Mouse (Mus musculus) layer of hippocampus, adult 9-10 months (tissue): Measurements from ENCODE around the gene Hacd2.

ENCODE experiments used
- DNase-seq: peaks from one replicate; pipeline ENCODE4 v3.0.0; 2022; ENCODE audit warnings: low spot score

Gene Hacd2

DNA sequence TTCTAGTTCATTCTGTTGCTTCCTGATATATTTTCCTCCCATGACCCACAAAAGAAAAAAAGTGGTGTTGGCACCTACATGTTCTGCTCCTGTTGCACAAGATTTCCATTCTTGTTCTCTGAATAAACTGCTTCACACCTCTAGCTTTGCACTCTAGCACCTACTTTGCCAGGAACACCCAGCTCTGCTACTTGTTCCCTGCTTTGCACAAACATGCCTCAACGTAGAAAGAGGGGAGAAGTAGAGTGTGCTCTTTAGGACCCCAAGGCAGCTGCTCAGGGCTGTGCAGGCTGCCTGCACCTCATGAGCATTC lies 32.9 kb downstream of the Hacd2 start:
- no peak for DNase-seq

DNA sequence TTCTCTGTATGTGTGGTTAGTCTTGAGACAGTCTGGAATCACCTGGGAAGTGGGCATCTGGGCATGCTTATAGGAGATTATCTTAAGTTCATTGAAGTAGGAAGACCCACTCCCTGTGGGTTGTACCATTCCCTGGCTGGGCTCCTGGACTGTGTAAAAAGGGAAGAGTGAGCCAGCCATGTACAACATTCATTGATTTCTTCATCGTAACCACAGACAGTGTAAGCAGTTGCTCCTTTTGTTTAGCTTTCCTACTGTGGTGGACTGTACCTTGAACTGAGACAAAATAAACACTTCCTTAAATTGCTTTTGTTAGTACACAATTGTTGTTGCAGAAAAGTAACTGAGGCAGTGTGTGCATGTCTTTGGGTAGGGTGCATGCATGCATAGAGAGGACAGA lies 33.6 kb downstream of the Hacd2 start:
- no peak for DNase-seq

- peak; percentile 63 for DNase-seq
These were observed 34.1 kb downstream of the Hacd2 start for GRCm38 (mm10) chr16:35056306-35056705.

GRCm38 (mm10) chr16:35056786-35057185 lies 34.6 kb downstream of the Hacd2 start:
- DNase-seq, result no peak

DNA sequence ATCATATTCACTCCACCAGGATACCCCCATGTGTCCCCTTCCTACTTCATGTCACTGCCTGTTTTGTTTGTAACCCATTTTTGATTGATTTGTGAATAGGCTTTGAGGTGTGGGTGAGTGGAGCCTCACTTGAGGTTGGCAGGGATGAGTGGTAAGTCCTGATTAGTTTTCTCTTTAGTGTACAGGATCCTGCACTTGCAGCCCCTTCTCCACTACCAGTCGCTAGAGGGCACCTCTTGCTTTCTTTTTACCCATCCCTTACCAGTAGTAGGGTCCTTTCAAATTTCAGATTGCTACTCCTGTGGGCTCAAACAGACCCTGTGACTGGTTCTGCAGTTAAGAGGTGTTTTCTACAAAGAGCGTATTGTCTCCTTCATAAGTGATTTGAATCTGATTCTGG lies 38.8 kb downstream of the Hacd2 start:
- no peak for DNase-seq

- no peak for DNase-seq
These were observed 43.5 kb downstream of the Hacd2 start for GRCm38 (mm10) chr16:35065724-35066123.

GRCm38 (mm10) chr16:35067095-35067494 lies 44.9 kb downstream of the Hacd2 start:
- no peak for DNase-seq

GRCm38 (mm10) chr16:35067631-35068030 lies 45.4 kb downstream of the Hacd2 start:
- no peak for DNase-seq

GRCm38 (mm10) chr16:35068886-35069285 lies 46.7 kb downstream of the Hacd2 start:
- DNase-seq, result no peak

GRCm38 (mm10) chr16:35074436-35074835 lies 52.2 kb downstream of the Hacd2 start:
- no peak for DNase-seq

- DNase-seq, result no peak
These were observed 53.4 kb downstream of the Hacd2 start for GRCm38 (mm10) chr16:35075643-35076042.

- DNase-seq, result no peak
These were observed 71.3 kb downstream of the Hacd2 start for GRCm38 (mm10) chr16:35093500-35093899.

DNA sequence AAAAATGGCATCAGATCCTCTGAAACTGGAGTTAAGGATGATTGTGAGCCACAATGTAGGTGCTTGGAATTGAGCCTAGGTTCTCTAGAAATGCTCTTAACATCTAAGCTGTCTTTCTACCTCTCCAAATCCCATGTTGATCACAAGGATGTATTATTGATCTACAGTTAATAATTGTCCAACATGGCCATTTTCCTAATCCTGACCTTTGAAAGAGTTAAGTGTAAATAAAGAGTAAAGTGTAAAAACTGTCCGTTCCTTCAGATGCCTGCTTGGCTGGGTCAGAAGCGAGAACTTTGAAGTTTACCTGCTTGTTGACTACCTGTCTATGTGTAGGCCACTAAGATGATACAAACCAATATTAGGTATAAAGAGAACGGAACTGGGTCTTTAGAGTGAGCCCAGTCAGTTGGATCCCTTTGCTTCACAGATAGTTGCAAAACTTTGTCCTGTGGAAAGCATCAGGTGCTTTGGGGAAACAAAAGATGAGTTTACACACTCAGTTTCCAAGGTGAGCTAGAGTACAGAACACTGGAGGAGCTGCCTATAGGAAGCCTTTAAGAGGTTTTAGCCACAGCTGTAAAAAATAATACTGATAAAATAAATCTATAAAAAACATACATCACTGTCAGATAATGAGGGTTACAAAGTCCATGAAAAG lies 75.8 kb downstream of the Hacd2 start:
- DNase-seq, result no peak

DNA sequence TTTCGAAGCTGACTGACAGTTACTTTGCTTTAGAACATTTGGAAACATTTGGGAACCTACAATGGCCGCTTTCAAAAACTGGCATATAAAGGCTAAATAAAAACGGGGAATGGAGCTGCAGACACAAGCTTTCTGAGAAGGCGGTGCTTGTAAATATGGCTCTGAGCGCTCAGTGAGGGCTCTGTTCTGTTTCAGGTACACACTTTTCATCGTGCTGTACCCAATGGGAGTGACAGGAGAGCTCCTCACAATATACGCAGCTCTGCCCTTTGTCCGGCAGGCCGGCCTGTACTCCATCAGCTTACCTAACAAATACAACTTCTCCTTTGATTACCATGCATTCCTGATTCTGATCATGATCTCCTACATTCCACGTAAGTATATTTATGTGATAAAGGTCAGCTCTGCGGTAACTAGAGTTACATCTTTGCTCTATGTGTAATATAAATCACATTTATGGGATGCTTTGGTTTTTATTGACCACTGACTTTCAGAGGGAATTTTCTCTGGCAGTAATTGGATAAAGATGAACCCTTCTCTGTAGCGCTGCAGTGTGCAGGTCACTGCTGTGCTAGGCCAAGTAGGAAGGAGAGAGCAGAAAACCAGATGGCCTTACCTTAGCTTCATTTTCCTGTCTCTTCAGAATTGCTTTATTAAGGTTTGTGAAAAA lies 79.7 kb downstream of the Hacd2 start:
- DNase-seq, result no peak

- DNase-seq, result no peak
These were observed 80.8 kb downstream of the Hacd2 start for GRCm38 (mm10) chr16:35102866-35103620.

DNA sequence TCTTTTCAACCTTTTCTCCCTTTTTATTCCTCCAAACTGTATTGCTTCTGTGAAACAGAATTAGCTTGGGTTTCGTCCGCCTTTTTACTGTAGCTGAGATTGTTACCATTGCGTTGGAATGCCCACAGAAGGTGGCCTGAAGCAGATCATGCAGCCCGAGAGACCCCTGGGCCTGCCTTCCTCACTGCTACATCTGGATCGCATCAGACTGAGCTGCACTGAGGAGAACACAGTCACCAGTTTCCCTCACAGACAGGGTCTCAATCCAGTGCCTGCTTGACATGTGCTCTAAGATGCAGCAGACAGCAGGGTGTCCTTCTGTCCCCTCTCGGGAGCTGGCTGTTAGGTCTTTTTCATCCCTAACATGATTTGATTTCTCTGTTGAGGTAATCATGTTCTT lies 85.8 kb downstream of the Hacd2 start:
- DNase-seq, result no peak

- DNase-seq, result no peak
These were observed 86.9 kb downstream of the Hacd2 start for GRCm38 (mm10) chr16:35109156-35109555.

DNA sequence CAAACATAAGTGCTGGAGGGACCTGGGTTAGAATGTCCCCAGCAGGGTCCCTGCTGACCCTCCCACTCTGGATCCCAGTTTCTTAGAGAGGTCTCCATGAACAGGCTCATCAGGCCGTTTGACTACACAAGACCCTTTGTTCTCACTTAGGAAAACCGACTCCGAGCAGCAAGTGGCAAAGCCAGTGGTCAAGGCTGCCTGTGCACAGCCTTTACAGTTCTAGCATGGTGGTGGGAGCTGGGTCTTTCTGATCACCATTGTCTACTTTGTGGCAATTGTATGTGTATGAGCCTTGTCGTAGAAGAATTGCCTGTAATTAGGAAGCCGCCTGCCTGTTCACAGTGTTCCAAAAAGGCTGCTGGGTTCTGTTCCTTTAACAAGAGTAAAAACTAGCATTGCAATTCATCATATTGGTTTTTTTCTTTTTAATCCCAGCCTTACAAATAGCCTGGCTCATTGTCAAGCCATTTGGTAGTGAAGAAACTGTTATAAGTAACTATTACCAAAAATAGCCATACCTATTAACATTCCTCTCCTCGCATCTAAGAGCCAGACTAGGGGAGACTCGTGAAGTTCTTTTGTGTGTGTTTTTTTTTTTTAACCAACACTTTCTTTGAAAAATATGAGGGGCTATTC lies 87.5 kb downstream of the Hacd2 start:
- DNase-seq, result no peak

DNA sequence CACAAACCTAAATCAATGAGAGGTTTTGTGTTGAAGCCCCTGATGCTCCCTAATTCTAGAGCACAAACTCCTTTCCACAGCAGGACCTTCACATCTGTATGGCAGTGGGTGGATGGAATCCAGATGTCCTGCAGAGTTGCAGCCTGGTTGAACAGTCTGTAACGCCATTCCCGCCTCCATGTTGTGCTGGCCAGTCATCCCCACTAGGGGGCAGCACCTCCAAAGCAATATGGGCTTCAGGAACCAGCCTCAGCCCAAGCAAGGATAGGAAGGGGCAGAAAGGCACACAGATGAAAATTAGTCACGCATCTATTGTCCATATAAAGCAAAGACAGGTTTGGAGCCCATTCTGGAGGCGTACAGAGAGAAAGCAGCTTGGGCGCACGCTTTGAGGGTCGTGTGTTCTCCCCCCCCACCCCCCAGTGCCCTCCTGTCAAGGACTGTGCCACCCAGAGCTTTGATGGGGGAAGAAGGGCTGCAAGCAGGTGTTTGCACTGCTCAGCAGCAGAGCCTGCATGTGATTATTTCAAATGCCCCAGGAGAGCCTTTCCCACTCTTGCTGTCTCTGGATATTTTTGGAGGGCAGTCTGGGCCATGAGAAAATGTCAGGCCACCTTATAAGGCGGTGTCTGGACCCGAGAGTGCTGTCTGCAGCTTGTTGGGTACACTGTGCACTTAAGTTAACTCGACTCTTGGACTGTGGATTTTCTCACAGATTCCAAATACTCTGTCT lies 88.3 kb downstream of the Hacd2 start:
- peak; percentile 76 for DNase-seq

DNA sequence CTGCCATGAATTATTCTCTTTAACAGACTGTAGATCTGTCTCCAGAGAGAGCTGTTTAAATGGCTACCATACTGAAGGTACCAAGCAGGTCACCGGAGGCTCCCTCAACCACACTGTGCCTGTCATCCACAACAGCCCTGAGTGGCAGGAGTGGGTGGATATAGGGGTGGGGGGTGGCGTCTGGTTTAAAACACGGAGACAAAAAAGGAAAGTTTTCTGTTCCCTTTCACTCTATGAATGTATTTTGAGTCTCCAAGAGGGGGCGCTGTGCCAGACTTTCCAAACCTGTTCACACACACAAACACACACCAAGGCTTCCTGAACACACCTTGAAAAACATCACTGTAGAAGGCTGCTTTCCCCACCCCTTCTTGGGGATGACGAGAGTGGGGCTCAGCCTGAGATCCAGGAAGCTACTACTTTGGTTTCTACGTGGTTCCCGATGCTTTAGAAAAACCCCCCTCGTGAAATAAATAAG lies 89.0 kb downstream of the Hacd2 start:
- DNase-seq, result no peak

DNA sequence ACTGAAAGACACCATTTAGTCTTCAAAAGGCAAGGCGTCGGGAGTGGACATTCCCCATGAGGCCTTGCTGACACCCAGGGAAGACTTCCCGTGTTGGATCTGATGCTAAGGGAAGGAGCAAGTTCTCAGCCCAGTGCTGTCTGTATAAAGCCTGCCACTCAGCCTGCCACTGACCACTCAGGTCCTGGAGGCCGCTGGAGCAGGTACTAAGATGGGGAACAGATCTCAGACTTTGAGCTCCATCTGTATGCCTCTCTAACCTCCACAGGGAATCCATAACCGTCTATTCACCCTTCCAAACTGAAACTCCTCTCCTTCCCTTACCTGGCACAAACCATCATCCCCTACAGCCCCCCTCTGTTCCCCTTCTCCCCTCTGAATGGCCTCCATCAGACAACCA lies 91.3 kb downstream of the Hacd2 start:
- DNase-seq, result no peak

GRCm38 (mm10) chr16:35116328-35116956 lies 94.2 kb downstream of the Hacd2 start:
- no peak for DNase-seq
